Mouse (Mus musculus) midbrain, embryonic 16.5 days (tissue): ENCODE data around the gene Nob1. TPM values are rescaled to one million over a fixed set of nuclear protein-coding genes. Genes with fewer than 3 reads are reported as not detected.

Experiments
- ATAC-seq: fragments of 200-750 bp; cut with Nextera tagmentation; 2 replicates; pipeline ENCODE4 v1.8.0; 2017; ENCODE audit warnings: moderate TSS enrichment
- H3K27ac ChIP-seq: fragments of 300-500 bp; sonication (generic); 2 replicates; pipeline ENCODE4 v1.5.1; 2014; ENCODE audit warnings: mild to moderate bottlenecking, low read length, mixed read lengths
- H3K27me3 ChIP-seq: fragments of 300-500 bp; sonication (generic); 2 replicates; pipeline ENCODE4 v1.6.1; 2014; ENCODE audit warnings: low read depth, low read length, mixed read lengths; ENCODE audit not compliant: control insufficient read depth, insufficient read depth
- H3K36me3 ChIP-seq: fragments of 300-500 bp; sonication (generic); 2 replicates; pipeline ENCODE4 v1.6.1; 2014; ENCODE audit warnings: mild to moderate bottlenecking, low read length, moderate library complexity, mixed read lengths; ENCODE audit not compliant: control insufficient read depth, insufficient read depth
- H3K4me1 ChIP-seq: fragments of 300-500 bp; sonication (generic); 2 replicates; pipeline ENCODE4 v1.6.1; 2014; ENCODE audit warnings: mild to moderate bottlenecking, low read length, mixed read lengths; ENCODE audit not compliant: control insufficient read depth, insufficient read depth
- H3K4me2 ChIP-seq: fragments of 300-500 bp; sonication (generic); 2 replicates; pipeline ENCODE4 v1.6.1; 2014; ENCODE audit warnings: mild to moderate bottlenecking, low read length, mixed read lengths
- H3K4me3 ChIP-seq: fragments of 300-500 bp; sonication (generic); 2 replicates; pipeline ENCODE4 v1.5.1; 2014; ENCODE audit warnings: low read depth, mild to moderate bottlenecking, low read length, moderate library complexity, mixed read lengths
- H3K9ac ChIP-seq: fragments of 300-500 bp; sonication (generic); 2 replicates; pipeline ENCODE4 v1.6.1; 2014; ENCODE audit warnings: low read depth, low read length, mixed read lengths
- H3K9me3 ChIP-seq: fragments of 300-500 bp; sonication (generic); replicated peaks from 2 replicates; pipeline ENCODE4 v1.6.1; 2014; ENCODE audit warnings: mild to moderate bottlenecking, low read length, mixed read lengths; ENCODE audit not compliant: control insufficient read depth, poor library complexity, severe bottlenecking
- WGBS: fragments of 180-500 bp; shearing (Covaris S2); extraction: QIAGEN DNeasy Blood & Tissue Kit; methylation state at CpG from one replicate; pipeline ENCODE4 v1.1.7; 2014; 5-methylcytosine and 5-hydroxymethylcytosine counted together
- polyA plus RNA-seq: library from polyadenylated mRNA; unstranded; fragments of >200 nt; fragmentation: Nextera tagmentation; extraction: Ambion mirVana; gene quantifications from 2 replicates; pipeline ENCODE4 v1.2.1, GENCODE M21; 2015

Nob1 gene
- polyA plus RNA-seq, 1 experiment from 2014 or later, result 67.8 TPM

DNA sequence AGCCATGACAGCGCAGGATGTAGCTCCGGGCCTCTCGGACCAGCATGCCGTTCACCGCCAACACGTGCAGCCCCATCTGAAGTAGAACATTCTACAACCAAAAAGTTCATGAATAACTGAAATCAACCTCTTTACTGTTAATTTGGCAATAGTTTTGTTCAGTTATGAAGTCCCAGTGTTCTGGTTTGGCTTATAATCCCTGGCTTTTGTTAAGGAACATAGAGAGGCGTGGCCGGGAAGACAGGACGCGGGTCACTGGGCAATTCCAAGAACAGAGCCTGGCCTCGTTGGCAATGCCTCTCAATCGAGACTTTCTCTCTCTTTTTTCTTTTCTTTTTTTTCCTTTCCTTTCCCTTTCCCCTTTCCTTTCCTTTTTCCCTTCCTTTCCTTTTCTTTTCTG, 7.8 kb downstream of the Nob1 start:
- Histone ChIP-seq H3K4me1 (peaks cover 4% of the 10 kb centered on the region; the same call in 1 of the 2 replicates), H3K9ac (no peak overlapping the region), H3K36me3 (peaks cover 46% of the 10 kb centered on the region), H3K27me3 (no peaks in the 10 kb centered on the region), H3K27ac (no peak overlapping the region), H3K4me2 (no peak overlapping the region), H3K4me3 (no peak overlapping the region), H3K9me3 (no peaks in the 10 kb centered on the region)
- 85% methylated on average over 12 of the region's 12 CpGs for WGBS
- no peak for ATAC-seq

DNA sequence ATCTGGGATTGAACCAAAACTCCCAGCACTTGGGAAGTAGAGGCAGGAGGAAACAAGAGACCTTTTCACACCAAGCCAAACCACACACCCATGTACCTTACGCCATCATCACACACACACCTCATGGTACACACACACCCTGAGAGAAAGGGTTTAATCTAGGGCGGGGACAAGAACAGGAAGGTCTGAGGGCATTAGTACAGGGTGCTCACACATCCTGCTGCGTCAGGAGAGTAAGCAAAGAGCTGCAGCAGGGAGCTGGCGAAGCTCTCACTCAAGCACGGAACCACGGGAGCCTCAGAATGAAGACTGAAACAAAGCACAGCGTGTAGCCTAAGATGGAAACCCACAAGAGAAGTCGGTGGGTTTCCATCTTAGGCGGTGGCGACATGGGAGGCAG, 11.0 kb downstream of the Nob1 start:
- H3K9me3 ChIP-seq, result no peaks in the 10 kb centered on the region
- H3K27ac ChIP-seq, result no peak overlapping the region
- no peak overlapping the region for H3K9ac ChIP-seq
- ATAC-seq, result no peak
- H3K27me3 ChIP-seq, result no peaks in the 10 kb centered on the region
- H3K4me2 ChIP-seq, result no peak overlapping the region
- no peak overlapping the region for H3K4me3 ChIP-seq
- H3K4me1 ChIP-seq, result no peaks in the 10 kb centered on the region
- peaks cover 58% of the 10 kb centered on the region for H3K36me3 ChIP-seq
- 91% methylated on average over 10 of the region's 10 CpGs for WGBS

DNA sequence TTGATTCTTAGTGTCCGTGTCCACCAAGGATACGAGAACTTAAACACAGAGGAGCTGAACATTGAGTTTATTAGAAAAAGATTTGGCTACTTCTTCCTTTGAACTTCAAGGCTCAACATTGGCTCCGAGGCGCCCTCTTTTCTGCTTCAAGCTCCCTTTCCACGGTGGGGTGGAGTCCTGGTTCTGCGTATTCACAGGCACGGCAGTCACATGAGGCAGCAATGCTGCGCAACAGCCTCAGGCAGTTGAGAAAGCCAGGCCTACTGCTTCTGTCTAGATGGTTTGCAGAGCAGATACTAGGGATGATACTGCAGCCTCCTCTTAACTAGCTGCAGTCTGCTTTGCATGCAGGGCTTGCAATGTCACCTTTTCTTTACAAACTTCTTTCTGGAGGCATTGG, 12.3 kb downstream of the Nob1 start:
- WGBS, result 95% methylated on average over 8 of the region's 8 CpGs
- peaks cover 48% of the 10 kb centered on the region for H3K36me3 ChIP-seq
- no peaks in the 10 kb centered on the region for H3K9me3 ChIP-seq
- ATAC-seq, result no peak
- H3K4me3 ChIP-seq, result no peak overlapping the region
- H3K4me2 ChIP-seq, result no peak overlapping the region
- H3K4me1 ChIP-seq, result no peaks in the 10 kb centered on the region
- no peak overlapping the region for H3K9ac ChIP-seq
- no peaks in the 10 kb centered on the region for H3K27me3 ChIP-seq
- no peak overlapping the region for H3K27ac ChIP-seq

DNA sequence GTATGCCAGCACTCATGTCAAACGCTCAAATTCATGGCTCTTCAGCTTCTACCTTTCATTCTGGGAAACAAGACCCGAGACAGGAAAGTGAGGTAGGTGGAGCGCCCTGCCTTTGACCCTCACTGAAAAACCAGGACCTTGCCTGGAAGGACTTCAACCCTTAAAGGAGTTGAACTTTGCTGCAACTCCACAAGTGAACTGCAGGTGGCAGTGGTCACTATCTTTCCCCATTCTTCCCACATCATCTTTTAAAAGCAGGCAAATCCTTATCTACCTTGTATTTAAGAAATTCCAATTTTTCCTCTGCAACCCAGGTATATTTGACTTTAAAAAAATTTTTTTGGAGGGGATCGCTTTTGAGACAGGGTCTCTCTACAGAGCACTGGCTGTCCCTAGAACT, 13.5 kb downstream of the Nob1 start:
- no peaks in the 10 kb centered on the region for H3K9me3 ChIP-seq
- H3K4me3 ChIP-seq, result no peak overlapping the region
- H3K27me3 ChIP-seq, result no peaks in the 10 kb centered on the region
- no peak for ATAC-seq
- H3K27ac ChIP-seq, result no peak overlapping the region
- WGBS, result 83% methylated on average over 4 of the region's 4 CpGs
- peaks cover 40% of the 10 kb centered on the region for H3K36me3 ChIP-seq
- no peaks in the 10 kb centered on the region for H3K4me1 ChIP-seq
- H3K9ac ChIP-seq, result no peak overlapping the region
- no peak overlapping the region for H3K4me2 ChIP-seq

DNA sequence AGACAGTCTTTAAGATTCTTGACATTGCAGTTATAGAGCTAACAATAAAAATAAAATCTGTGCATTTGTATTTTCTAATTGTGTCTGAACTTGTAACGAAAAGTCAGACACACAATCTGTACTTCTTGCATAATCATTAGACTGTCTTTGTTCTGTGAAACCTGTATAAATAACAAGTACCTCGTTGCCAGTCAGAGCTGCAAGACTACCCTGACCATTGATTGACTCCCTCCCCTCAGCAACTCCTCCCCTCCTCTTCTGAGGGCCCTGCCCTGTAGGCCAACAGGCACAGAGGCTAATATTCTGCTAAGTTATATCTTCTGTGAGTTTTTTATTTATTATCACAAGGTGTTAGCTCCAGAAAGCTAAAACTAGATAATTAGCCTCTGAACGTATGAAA, 18.9 kb downstream of the Nob1 start:
- H3K27ac ChIP-seq, result no peak overlapping the region
- H3K36me3 ChIP-seq, result peaks cover 11% of the 10 kb centered on the region
- H3K4me1 ChIP-seq, result peaks cover 13% of the 10 kb centered on the region
- no peak for ATAC-seq
- WGBS, result 72% methylated on average over 3 of the region's 3 CpGs
- H3K4me2 ChIP-seq, result no peak overlapping the region
- no peak overlapping the region for H3K9ac ChIP-seq
- H3K27me3 ChIP-seq, result no peaks in the 10 kb centered on the region
- no peak overlapping the region for H3K4me3 ChIP-seq
- H3K9me3 ChIP-seq, result no peaks in the 10 kb centered on the region

DNA sequence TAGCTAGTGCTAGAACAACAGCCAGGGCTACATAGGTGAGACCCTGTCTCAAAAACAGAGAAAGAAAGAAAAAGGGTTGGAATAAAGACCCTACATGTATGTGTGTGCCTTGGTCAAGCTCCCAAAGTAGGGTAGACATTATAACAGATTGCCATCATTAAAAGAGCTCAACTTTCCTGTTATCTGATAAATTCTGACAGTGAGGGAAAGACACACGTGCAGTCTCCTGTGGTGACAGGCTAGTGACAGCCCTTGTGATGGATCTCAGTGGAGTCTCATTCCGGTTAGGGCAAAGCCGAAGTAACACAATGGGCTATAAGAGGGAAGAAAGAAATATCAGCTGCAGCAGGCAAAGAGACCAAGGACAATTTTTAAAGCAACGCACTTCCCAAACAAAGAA, 20.8 kb downstream of the Nob1 start:
- H3K9ac ChIP-seq, result no peak overlapping the region
- no peaks in the 10 kb centered on the region for H3K9me3 ChIP-seq
- no peaks in the 10 kb centered on the region for H3K27me3 ChIP-seq
- no peak overlapping the region for H3K4me2 ChIP-seq
- peaks cover 13% of the 10 kb centered on the region for H3K4me1 ChIP-seq
- no peaks in the 10 kb centered on the region for H3K36me3 ChIP-seq
- no peak for ATAC-seq
- 78% methylated on average over 4 of the region's 4 CpGs for WGBS
- no peak overlapping the region for H3K4me3 ChIP-seq
- no peak overlapping the region for H3K27ac ChIP-seq

DNA sequence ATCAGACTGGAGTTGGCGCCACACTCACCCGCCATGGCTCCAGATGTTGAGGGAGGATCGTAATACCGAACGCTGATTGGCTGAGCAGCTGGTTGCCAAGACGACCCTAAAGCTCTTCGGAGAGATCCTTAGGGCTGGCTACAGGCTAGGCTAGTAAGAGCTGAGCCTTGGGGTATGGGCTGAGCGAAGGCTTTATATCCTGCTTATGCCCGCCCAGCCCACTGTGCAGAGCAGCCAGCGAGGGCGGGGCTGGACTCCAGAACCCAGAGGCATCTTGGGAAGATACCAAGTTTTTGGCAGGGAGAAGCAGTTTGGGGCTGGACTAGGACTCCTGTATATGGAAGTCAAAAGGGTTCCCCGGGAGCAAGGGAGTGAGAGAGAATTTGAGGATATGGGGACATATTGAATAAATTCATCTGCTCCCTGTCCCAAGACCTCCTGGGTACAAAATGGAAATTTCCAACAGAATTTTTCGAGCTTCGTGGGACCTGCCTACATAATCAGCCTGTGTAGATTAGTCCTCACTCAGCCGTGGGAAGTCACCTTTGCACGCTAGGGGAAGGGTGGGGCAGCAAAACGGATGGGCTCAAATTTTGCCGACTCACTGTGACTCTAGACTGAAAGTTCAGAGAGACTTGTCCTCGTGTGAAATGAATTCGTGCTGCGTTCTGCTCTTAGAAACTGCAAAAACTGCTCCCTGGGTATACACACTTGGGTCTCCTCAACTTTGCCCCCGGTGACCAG, 21.6 kb downstream of the Nob1 start, which contains the start of gene Nqo1:
Nqo1 (minus strand) TSS at position 169 of the 744 bp plus-strand sequence.
- ATAC-seq, result peak; percentile 97
- Histone ChIP-seq H3K9ac (peak within 1 kb of the TSS; percentile 18), H3K36me3 (no peaks in the 10 kb centered on the region), H3K4me2 (peak within 1 kb of the TSS; percentile 76), H3K4me3 (peak within 1 kb of the TSS; percentile 39), H3K4me1 (peaks cover 13% of the 10 kb centered on the region), H3K9me3 (no peaks in the 10 kb centered on the region), H3K27ac (peak within 1 kb of the TSS; percentile 40), H3K27me3 (no peaks in the 10 kb centered on the region)
- 13% methylated on average over 22 of the region's 22 CpGs for WGBS

DNA sequence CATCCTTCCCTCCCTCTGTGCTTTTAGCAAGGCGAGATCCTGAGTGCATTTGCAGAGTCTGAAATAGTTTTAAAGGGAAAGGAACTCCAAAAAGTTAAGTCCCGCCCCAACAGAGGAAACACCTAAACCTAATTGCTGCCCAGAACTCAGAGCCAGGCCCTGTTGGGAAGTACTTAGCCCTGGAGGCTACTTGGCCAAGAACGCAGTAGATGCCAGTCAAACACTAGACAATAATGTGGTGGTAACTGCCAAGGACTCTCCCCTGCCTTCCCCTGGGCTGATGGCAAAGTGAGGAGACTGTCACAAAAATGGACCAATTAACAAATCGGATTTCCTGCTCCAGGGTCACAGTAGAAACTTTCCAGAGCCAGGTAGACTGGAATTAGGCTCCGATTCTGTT, 23.0 kb downstream of the Nob1 start:
- H3K4me3 ChIP-seq, result no peak overlapping the region
- ATAC-seq, result no peak
- H3K27me3 ChIP-seq, result no peaks in the 10 kb centered on the region
- no peaks in the 10 kb centered on the region for H3K36me3 ChIP-seq
- H3K4me2 ChIP-seq, result no peak overlapping the region
- H3K9ac ChIP-seq, result no peak overlapping the region
- H3K27ac ChIP-seq, result no peak overlapping the region
- H3K9me3 ChIP-seq, result no peaks in the 10 kb centered on the region
- WGBS, result 83% methylated on average over 5 of the region's 5 CpGs
- peaks cover 13% of the 10 kb centered on the region for H3K4me1 ChIP-seq

DNA sequence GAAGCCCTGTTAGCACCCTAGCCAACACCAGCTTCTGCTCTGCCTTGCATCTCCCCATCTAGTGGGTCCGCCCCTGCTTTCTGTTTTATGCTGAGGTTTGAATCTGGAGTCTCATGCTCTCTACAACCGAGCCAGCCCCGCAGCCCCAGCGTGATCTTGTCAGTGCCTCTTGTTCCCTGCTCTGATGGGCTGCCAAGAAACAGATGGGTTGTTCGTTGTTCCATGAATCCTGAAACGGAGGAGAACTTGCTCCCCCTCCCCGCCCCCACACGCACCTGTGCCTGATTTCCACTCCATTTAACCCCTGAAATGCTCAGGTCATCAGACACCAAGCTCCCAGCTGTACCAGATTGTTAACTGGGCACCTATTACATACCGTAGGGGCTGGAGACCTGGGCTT, 25.4 kb downstream of the Nob1 start:
- Histone ChIP-seq H3K4me3 (no peak overlapping the region), H3K27ac (no peak overlapping the region), H3K9me3 (no peaks in the 10 kb centered on the region), H3K4me2 (no peak overlapping the region), H3K4me1 (peaks cover 13% of the 10 kb centered on the region), H3K9ac (no peak overlapping the region), H3K27me3 (no peaks in the 10 kb centered on the region), H3K36me3 (no peaks in the 10 kb centered on the region)
- ATAC-seq, result no peak
- WGBS, result 41% methylated on average over 9 of the region's 9 CpGs
